Mouse (Mus musculus): ENCODE data around the gene Riok1. TPM values are rescaled to one million over a fixed set of nuclear protein-coding genes. Genes with fewer than 3 reads are reported as not detected.
A peak's percentile ranks its signal among the peaks of the same experiment; 100 is the strongest.

The Riok1 gene
- polyA plus RNA-seq, 1 experiment from 2014 or later = 18.1 TPM

DNA sequence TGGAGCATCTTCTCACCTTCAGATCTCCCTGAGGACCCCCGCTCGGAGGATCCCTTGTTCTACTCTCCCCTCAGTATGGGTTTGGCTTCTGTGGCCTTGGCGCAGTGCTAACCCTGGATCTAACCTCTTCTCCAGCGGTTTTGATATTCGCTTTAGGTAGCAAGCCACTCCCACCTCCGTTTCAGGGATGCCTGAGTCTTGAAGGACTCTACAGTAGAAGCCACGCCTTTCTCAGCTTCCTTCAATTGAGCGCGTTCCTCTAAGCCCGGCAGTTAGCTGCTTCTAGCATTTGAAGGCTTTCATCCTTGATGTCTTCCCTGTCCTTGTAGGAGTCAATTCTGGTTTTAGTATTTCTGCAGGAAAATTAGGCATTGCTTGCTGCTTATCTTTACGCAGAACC lies 40.3 kb downstream of the Riok1 start:
- H3K4me1 ChIP-seq (ENCODE audit: control insufficient read depth, low read depth, low read length) = peaks cover 7% of the 10 kb centered on the region
- 18% methylated on average over 11 of the region's 11 CpGs for WGBS (ENCODE audit: insufficient replicate concordance)
- no peak overlapping the region for H3K4me3 ChIP-seq (ENCODE audit: low read depth, low read length)
- ATAC-seq (ENCODE audit: low read depth) = no peak
- no peaks in the 10 kb centered on the region for H3K27me3 ChIP-seq (ENCODE audit: control insufficient read depth, insufficient read depth, low read depth, low read length)
- no peaks in the 10 kb centered on the region for H3K36me3 ChIP-seq (ENCODE audit: control insufficient read depth, insufficient read depth)
- no peak overlapping the region for H3K4me2 ChIP-seq (ENCODE audit: low read depth, low read length)
- H3K27ac ChIP-seq (ENCODE audit: low read length) = no peak overlapping the region
- no peak overlapping the region for H3K9ac ChIP-seq (ENCODE audit: low read depth, low read length)
- H3K9me3 ChIP-seq (replicated peaks; ENCODE audit: control insufficient read depth, low read length) = no peaks in the 10 kb centered on the region

DNA sequence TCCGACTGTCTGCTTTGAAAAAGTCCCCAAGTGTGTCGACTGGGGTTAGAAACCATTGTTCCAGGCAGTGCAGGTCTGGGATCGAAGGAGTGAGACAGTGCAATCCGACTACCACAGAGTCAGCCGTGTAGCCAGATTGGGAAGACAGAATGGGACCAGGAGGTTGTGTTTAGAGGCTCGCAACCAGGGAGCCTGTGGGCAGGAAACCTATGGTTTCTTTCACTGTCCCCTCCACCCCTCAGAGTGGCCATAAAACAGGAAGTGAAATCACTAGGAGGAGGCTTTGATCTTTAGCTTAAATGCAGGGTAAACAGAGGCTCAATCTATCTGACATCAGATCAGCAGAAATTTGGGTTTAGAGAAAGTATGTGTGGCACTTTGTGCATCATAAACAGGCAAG lies 42.0 kb downstream of the Riok1 start:
- no peaks in the 10 kb centered on the region for H3K9me3 ChIP-seq (replicated peaks; ENCODE audit: control insufficient read depth, low read length)
- 29% methylated on average over 6 of the region's 6 CpGs for WGBS (ENCODE audit: insufficient replicate concordance)

DNA sequence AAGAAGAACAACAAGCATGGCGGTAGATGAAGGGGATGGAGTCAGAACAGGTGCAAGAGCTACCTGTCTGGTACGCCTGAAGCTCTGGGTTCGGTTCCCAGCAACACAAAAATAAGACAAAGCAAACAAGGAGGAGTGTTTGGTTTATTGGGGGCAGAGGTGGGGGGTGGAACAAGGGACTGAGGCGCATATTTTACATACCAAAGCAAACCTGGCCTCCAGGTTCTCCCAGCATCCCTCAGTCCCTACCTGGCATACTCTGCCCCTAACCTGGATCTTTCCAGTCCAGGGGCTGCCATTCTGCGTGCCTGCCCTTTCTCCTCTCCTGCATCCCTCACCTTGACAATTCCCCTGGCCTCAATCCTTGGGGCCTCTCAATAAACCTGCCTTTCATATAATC lies 42.6 kb downstream of the Riok1 start:
- H3K4me2 ChIP-seq (ENCODE audit: low read depth, low read length) = no peak overlapping the region
- H3K27ac ChIP-seq (ENCODE audit: low read length) = no peak overlapping the region
- ATAC-seq (ENCODE audit: low read depth) = no peak
- H3K4me1 ChIP-seq (ENCODE audit: control insufficient read depth, low read depth, low read length) = peaks cover 3% of the 10 kb centered on the region
- 56% methylated on average over 5 of the region's 5 CpGs for WGBS (ENCODE audit: insufficient replicate concordance)
- no peak overlapping the region for H3K4me3 ChIP-seq (ENCODE audit: low read depth, low read length)
- H3K36me3 ChIP-seq (ENCODE audit: control insufficient read depth, insufficient read depth) = no peaks in the 10 kb centered on the region
- no peaks in the 10 kb centered on the region for H3K27me3 ChIP-seq (ENCODE audit: control insufficient read depth, insufficient read depth, low read depth, low read length)
- H3K9me3 ChIP-seq (replicated peaks; ENCODE audit: control insufficient read depth, low read length) = no peaks in the 10 kb centered on the region
- H3K9ac ChIP-seq (ENCODE audit: low read depth, low read length) = no peak overlapping the region

More for the DNA sequence above, 42.0 kb downstream of the Riok1 start:
- H3K27ac ChIP-seq (ENCODE audit: low read length) = no peak overlapping the region
- no peak overlapping the region for H3K4me2 ChIP-seq (ENCODE audit: low read depth, low read length)
- H3K4me1 ChIP-seq (ENCODE audit: control insufficient read depth, low read depth, low read length) = peaks cover 7% of the 10 kb centered on the region
- no peaks in the 10 kb centered on the region for H3K27me3 ChIP-seq (ENCODE audit: control insufficient read depth, insufficient read depth, low read depth, low read length)
- no peak overlapping the region for H3K9ac ChIP-seq (ENCODE audit: low read depth, low read length)
- no peak overlapping the region for H3K4me3 ChIP-seq (ENCODE audit: low read depth, low read length)
- no peaks in the 10 kb centered on the region for H3K36me3 ChIP-seq (ENCODE audit: control insufficient read depth, insufficient read depth)
- ATAC-seq (ENCODE audit: low read depth) = no peak

DNA sequence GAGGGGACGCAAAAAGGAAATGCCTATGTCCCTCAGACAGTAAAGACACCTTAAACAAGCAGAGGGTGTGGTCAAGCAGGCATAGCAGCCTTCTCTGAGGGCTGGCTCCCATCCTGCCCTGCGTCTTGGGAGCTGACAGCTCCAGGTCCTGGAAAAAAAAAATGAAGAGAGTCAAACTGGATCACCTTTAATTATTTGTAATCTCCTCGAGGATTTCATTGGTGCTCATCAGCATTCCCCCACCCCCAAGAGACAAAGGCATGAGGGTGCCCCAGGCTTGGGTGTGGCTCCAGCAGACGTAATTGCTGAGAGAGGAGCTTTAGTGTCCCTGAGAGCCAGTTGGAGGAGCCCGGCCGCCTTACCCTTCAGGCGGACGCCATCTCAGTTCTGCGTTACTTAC lies 43.2 kb downstream of the Riok1 start:
- H3K4me3 ChIP-seq (ENCODE audit: low read depth, low read length) = no peak overlapping the region
- H3K9ac ChIP-seq (ENCODE audit: low read depth, low read length) = no peak overlapping the region
- no peak overlapping the region for H3K27ac ChIP-seq (ENCODE audit: low read length)
- H3K27me3 ChIP-seq (ENCODE audit: control insufficient read depth, insufficient read depth, low read depth, low read length) = no peaks in the 10 kb centered on the region
- H3K9me3 ChIP-seq (replicated peaks; ENCODE audit: control insufficient read depth, low read length) = no peaks in the 10 kb centered on the region
- 43% methylated on average over 9 of the region's 9 CpGs for WGBS (ENCODE audit: insufficient replicate concordance)
- no peaks in the 10 kb centered on the region for H3K36me3 ChIP-seq (ENCODE audit: control insufficient read depth, insufficient read depth)
- no peak for ATAC-seq (ENCODE audit: low read depth)
- H3K4me2 ChIP-seq (ENCODE audit: low read depth, low read length) = no peak overlapping the region
- H3K4me1 ChIP-seq (ENCODE audit: control insufficient read depth, low read depth, low read length) = no peaks in the 10 kb centered on the region

DNA sequence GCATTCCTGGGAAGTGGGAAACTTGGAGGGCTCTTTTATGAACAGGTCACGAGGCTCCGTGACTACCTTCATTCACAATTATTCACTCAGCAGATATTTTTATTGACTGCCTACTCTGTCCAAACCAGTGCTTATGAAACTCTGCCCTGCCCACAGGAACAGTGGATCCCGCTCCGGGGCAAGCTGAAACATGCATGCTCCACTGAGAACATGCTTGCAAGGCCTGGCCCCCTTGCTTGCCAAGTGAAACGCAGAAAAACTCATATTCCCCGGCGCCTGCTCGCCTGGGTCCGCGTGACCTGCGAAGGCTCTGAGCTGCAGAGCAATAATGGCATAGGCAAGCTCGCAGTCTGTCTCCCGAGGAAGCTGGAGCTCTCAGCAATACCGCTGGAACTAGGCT lies 43.9 kb downstream of the Riok1 start:
- Histone ChIP-seq H3K27me3 (ENCODE audit: control insufficient read depth, insufficient read depth, low read depth, low read length) (no peaks in the 10 kb centered on the region), H3K4me3 (ENCODE audit: low read depth, low read length) (no peak overlapping the region), H3K9me3 (replicated peaks; ENCODE audit: control insufficient read depth, low read length) (no peaks in the 10 kb centered on the region), H3K27ac (ENCODE audit: low read length) (no peak overlapping the region), H3K4me2 (ENCODE audit: low read depth, low read length) (no peak overlapping the region), H3K9ac (ENCODE audit: low read depth, low read length) (no peak overlapping the region), H3K4me1 (ENCODE audit: control insufficient read depth, low read depth, low read length) (no peaks in the 10 kb centered on the region), H3K36me3 (ENCODE audit: control insufficient read depth, insufficient read depth) (no peaks in the 10 kb centered on the region)
- no peak for ATAC-seq (ENCODE audit: low read depth)
- WGBS (ENCODE audit: insufficient replicate concordance) = 71% methylated on average over 14 of the region's 14 CpGs

DNA sequence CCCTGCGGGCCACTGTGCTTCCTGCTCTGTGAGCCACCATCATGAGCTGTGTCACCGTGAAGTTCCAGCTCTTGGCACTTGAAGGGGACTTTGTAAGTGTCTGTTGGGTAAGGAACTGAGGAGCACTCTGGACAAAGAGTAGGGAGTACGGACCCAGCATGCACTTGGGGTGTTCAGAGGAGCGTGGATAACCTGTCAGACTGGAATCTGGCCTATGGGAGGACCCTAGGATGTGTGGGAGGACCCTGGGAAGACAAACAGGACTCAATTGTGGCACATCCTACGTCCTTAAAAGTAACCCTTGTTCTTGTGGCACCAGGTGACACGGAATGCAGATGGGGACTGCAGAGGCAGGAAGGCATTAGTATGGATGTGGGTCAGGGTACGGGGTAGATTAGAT lies 44.4 kb downstream of the Riok1 start:
- WGBS (ENCODE audit: insufficient replicate concordance) = 53% methylated on average over 7 of the region's 7 CpGs
- no peak overlapping the region for H3K9ac ChIP-seq (ENCODE audit: low read depth, low read length)
- no peaks in the 10 kb centered on the region for H3K4me1 ChIP-seq (ENCODE audit: control insufficient read depth, low read depth, low read length)
- no peaks in the 10 kb centered on the region for H3K27me3 ChIP-seq (ENCODE audit: control insufficient read depth, insufficient read depth, low read depth, low read length)
- H3K36me3 ChIP-seq (ENCODE audit: control insufficient read depth, insufficient read depth) = no peaks in the 10 kb centered on the region
- no peak overlapping the region for H3K4me3 ChIP-seq (ENCODE audit: low read depth, low read length)
- no peaks in the 10 kb centered on the region for H3K9me3 ChIP-seq (replicated peaks; ENCODE audit: control insufficient read depth, low read length)
- no peak overlapping the region for H3K4me2 ChIP-seq (ENCODE audit: low read depth, low read length)
- no peak overlapping the region for H3K27ac ChIP-seq (ENCODE audit: low read length)
- no peak for ATAC-seq (ENCODE audit: low read depth)

DNA sequence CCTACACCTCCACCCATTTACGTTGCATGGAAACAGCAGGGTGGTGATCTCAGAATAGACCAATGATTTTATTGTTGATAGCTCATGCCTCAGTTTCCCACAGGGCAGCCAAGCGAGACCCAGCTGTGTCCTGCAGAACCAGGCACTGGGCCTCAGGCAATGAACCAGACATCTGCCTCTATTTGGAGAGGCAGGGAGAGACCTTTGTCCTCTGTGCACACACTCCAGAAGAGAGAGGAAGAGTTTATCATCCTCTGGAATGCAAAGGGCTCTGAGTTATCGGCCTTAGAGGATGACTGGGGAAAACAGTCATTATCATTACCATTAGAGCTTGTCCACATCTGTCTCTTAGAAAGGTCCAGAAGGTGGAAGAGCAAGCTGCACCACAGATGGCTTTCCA lies 49.9 kb downstream of the Riok1 start:
- 33% methylated on average over 3 of the region's 3 CpGs for WGBS (ENCODE audit: insufficient replicate concordance)
- no peaks in the 10 kb centered on the region for H3K27me3 ChIP-seq (ENCODE audit: control insufficient read depth, insufficient read depth, low read depth, low read length)
- H3K4me2 ChIP-seq (ENCODE audit: low read depth, low read length) = no peak overlapping the region
- no peak overlapping the region for H3K9ac ChIP-seq (ENCODE audit: low read depth, low read length)
- H3K4me1 ChIP-seq (ENCODE audit: control insufficient read depth, low read depth, low read length) = peaks cover 4% of the 10 kb centered on the region; the same call in 1 of the 2 replicates
- H3K36me3 ChIP-seq (ENCODE audit: control insufficient read depth, insufficient read depth) = no peaks in the 10 kb centered on the region
- no peak for ATAC-seq (ENCODE audit: low read depth)
- no peaks in the 10 kb centered on the region for H3K9me3 ChIP-seq (replicated peaks; ENCODE audit: control insufficient read depth, low read length)
- H3K27ac ChIP-seq (ENCODE audit: low read length) = no peak overlapping the region
- no peak overlapping the region for H3K4me3 ChIP-seq (ENCODE audit: low read depth, low read length)

DNA sequence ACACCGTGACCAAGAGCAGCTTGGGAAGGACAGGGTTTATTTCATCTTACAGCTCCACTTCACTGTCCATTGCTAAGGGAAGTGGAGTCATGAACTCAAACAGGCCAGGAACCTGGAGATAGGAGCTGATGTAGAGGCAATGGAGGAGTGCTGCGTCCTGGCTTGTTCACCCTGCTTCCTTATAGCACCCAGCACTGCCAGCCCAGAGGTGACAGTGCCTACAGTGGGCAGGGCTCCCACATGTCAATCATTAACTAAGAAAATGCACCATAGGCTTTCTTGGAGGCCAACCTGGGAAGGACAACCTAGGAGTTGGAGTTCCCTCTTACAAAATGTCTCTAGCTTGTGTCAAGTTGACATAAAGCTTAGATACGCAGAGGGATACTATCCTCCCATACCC lies 51.2 kb downstream of the Riok1 start:
- H3K9ac ChIP-seq (ENCODE audit: low read depth, low read length) = no peak overlapping the region
- peak; percentile 30; the same call in 1 of the 2 replicates for ATAC-seq (ENCODE audit: low read depth)
- WGBS (ENCODE audit: insufficient replicate concordance) = 45% methylated on average over 3 of the region's 3 CpGs
- H3K36me3 ChIP-seq (ENCODE audit: control insufficient read depth, insufficient read depth) = no peaks in the 10 kb centered on the region
- H3K4me1 ChIP-seq (ENCODE audit: control insufficient read depth, low read depth, low read length) = peaks cover 4% of the 10 kb centered on the region; the same call in 1 of the 2 replicates
- no peak overlapping the region for H3K4me2 ChIP-seq (ENCODE audit: low read depth, low read length)
- no peaks in the 10 kb centered on the region for H3K27me3 ChIP-seq (ENCODE audit: control insufficient read depth, insufficient read depth, low read depth, low read length)
- no peaks in the 10 kb centered on the region for H3K9me3 ChIP-seq (replicated peaks; ENCODE audit: control insufficient read depth, low read length)
- H3K27ac ChIP-seq (ENCODE audit: low read length) = peak overlapping the region; percentile 44; the same call in 1 of the 2 replicates
- no peak overlapping the region for H3K4me3 ChIP-seq (ENCODE audit: low read depth, low read length)

DNA sequence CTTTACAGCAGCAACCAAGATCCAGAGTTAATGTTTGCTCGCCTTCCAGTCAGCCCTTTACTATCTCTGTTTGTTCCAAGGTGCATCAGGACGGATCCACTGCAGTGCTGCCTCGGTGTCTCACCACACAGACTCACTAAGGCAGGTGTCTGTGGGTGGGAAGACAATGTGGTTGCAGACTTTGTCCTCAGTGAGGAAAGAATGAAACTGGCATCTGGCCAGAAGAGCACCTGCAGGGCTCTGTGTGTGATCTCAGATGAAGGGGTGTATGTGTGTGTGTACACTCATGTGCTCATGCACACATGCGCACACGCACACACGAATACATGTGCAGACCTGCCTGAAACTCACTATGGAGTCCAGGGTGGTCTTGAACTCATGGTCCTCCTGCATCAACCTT lies 52.7 kb downstream of the Riok1 start:
- peak; percentile 55 for ATAC-seq (ENCODE audit: low read depth)
- no peaks in the 10 kb centered on the region for H3K36me3 ChIP-seq (ENCODE audit: control insufficient read depth, insufficient read depth)
- H3K9ac ChIP-seq (ENCODE audit: low read depth, low read length) = no peak overlapping the region
- 58% methylated on average over 6 of the region's 6 CpGs for WGBS (ENCODE audit: insufficient replicate concordance)
- peaks cover 4% of the 10 kb centered on the region; the same call in 1 of the 2 replicates for H3K4me1 ChIP-seq (ENCODE audit: control insufficient read depth, low read depth, low read length)
- H3K27me3 ChIP-seq (ENCODE audit: control insufficient read depth, insufficient read depth, low read depth, low read length) = no peaks in the 10 kb centered on the region
- no peaks in the 10 kb centered on the region for H3K9me3 ChIP-seq (replicated peaks; ENCODE audit: control insufficient read depth, low read length)
- H3K4me3 ChIP-seq (ENCODE audit: low read depth, low read length) = no peak overlapping the region
- peak overlapping the region; percentile 18 for H3K27ac ChIP-seq (ENCODE audit: low read length)
- H3K4me2 ChIP-seq (ENCODE audit: low read depth, low read length) = no peak overlapping the region

Data from liver, embryonic 16.5 days (tissue).